Mouse (Mus musculus) frontal cortex, postnatal 14 days (tissue): ENCODE data around the gene Gata5.

ENCODE experiments used
- DNase-seq, 2 experiments: peaks; one replicate each; pipeline ENCODE4 v3.0.0; 2022; ENCODE audit warnings: low spot score in 2 of 2

The Gata5 gene

DNA sequence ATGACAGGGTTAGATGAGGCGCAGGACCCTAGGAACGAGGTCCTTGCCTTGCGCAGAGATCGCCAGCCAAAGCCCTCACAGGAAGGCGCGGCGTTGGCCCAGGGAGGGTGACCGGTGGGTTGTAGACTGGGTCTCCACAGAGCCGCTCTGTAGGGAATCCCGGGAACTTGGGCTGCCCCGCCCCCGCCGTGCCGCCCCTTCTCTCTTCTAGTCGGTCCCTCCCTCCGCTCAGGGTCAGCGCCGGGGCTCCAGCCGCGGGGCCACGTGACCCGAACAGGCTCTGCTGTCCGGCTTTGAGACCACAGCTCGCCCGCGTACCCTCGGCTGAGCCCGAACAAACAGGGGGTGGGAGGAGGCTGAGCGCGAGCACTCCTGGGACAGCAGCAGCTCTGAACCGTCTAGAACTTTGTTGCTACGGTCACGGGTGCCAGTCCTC, at the start of gene Gata5:
Gene Gata5 (minus strand): TSS at position 149 of the 436 bp plus-strand sequence.
- DNase-seq, result no peak

DNA sequence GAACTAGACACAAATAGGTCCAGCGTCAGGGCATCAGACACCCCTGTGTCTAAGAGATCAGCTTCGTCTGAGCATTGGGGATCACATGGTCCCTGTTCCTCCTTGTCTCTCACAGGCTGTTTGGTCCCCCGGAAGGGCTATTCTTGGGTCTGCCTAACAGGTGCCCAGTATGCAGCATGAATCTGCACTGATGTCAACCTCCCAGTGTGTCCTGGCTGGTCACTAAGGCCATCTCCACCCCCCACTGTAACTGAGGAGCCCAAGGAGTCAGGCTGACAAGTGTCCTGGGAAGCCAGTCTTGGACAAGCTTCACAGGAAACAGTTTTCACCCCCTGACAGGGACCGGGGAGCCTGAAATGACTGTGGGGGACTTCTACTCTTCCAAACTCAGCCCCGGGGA, 42.2 kb upstream of the Gata5 start:
- no peak for DNase-seq

DNA sequence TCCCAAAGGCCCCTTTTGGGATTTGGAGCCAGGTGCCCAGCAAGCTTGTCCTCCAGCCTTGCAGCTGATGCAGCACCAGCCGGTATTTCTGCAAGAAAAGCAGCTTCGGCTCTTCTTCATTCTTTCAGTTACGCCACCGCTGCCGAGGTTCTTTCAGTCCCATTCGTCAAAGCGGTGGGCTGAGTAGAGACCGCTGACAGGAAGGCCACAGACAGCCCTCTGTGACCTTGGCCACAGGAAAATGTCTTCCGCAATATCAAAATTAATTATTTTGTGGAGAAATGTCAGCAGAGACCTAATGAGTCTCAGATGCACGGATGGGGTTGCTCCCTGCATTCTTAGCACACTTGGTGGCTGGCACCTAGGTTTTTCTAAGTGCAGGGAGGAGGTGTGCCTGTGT, 38.8 kb upstream of the Gata5 start:
- no peak for DNase-seq

DNA sequence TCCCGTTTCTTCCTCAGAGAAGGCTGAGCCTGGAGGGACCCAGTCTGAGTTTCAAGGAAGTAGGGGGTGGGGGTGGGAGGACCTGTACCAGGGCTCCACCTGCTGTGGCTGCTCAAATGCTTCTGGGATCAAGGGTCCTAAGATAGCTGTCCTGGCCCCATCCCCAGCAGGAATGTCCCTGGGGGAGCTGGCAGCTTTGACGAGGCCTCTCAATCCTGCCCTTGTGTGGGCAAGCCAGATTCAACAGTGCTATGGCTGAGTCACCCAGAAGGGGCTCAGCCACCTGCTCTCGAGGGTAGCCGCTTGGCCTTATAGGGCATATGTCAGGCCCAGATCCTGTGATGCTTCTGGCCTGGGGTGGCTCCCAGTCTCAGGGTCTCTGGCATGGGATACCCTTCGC, 33.9 kb upstream of the Gata5 start:
- no peak for DNase-seq

DNA sequence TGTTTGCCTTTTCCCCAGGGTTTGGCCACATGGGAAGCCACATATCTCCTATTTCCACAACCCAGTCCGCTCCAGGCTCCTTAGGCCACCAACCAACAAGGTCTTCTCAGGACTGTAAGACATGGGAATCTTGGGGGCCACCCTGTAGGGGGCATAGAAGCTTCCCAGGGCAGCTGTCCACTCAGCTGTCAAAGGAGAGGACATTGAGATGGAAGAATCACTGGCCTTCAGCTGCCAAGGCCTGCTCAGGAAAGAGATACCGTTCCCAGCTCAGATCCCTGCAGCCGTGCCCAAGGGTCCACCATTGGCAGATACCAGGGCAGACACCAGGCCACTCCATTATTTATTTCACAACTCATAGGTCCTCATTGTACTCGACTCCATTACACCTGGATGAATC, 32.9 kb upstream of the Gata5 start:
- DNase-seq, result no peak

DNA sequence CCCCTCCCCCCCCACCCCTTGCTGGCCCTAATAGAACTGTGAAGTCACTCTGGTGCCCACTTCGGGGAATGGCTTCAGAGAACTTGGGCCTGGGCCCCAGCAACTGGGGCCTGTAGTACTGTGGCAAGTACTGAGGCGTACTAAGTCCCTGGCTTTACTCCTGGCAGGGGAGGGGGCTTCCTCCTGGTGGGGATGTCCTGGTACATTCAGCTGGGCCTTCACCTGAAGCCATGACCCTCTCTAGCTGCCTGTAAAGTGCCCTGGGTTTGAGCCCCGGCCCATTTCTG, 28.9 kb upstream of the Gata5 start:
- no peak for DNase-seq

DNA sequence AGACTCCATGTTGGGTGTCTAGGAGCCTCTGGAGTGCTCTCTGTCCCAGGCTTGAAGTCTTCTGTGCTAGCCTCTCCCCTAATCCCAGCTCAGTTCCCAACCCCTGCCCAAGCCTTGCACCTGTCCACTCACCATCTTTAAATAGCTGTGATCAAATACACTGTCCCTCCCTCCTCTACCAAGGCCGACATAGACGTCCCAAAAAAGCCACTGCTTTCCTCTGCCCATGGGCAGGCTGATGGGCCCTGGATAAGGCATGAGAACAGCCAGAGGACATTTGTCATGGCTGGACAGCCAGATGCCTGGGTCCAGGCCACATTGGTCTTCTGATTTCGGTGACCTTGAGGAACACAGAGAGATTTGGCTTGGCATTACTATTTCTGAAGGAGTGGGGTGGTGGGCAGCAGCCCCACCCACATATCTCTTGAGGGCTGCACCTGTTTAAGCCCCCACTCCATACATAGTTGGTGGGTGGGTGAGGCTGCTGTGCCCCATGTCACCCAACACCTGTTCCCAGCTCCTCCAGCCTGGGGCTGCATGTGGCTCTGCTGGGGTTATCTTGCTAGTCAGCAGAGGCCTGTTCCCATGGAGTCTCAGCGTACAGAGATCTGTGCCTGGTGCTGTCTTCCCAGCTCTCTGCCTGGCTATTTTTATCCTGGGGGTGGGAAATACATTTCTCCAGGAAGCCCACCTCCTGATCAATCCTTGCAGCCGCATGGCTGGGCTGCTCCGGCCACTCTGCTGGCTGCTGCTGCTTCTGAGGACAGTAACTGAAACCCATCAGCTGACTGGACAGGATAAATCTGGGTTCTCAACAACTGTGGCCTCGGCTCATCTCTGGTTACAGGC, 28.3 kb upstream of the Gata5 start:
- DNase-seq, result no peak

DNA sequence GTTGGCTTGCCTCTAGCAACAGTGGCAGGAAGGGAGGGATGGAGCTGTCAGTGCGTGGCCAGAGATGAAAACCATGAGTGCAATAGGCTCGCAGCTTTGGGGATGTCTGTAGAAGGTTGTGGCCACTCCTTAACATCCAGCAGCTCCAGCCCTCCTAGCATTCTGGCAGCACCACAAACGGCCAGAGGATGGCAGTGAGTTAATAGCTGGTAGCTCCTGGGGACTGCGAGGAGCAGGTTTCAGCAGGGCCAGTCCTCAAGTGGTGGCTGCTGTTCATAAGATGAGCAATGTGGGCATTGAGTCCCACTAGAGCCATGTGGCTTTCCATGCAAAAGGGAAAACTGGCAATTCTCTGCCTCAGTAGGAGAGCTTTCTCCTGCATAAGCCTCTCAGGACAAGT, 24.6 kb upstream of the Gata5 start:
- no peak for DNase-seq

DNA sequence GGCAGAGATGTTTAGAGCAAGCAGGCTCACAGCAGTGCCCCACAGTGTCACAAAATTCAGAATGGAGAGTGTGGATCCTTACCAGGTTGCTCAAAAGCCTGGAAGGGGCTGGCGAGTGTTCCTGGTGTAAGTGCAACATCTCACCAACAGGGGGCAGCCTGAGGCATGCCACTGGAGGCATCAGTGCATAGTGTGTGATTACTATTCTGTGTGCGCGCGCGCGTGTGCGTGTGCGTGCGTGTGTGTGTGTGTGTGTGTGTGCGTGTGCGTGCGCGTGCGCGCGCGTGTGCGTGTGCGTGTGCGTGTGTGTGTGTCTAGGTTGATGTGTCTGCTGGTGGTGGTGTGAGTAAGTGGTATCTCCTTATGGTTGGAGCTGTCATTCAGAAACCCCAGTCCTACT, 18.8 kb upstream of the Gata5 start:
- peak; percentile 22 to 31 for DNase-seq

DNA sequence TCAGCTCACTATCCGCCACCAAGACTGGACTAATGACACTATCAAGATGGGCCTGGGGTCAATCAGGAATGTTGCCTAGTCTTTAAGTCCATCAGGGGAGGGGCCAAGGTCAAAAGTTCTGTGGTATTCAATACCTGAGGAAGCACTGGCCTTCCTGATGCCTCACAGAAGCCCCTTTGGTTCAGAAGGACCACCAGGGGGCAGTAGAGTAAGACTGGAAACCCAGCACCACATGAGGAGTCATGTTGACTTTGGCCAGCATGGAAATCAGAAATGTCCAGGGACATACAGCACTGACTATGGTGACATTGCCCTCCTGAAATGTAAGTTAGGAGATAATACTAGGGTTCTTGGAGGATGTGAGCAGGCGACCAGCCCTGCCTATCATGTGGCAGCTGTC, 16.2 kb upstream of the Gata5 start:
- no peak for DNase-seq

DNA sequence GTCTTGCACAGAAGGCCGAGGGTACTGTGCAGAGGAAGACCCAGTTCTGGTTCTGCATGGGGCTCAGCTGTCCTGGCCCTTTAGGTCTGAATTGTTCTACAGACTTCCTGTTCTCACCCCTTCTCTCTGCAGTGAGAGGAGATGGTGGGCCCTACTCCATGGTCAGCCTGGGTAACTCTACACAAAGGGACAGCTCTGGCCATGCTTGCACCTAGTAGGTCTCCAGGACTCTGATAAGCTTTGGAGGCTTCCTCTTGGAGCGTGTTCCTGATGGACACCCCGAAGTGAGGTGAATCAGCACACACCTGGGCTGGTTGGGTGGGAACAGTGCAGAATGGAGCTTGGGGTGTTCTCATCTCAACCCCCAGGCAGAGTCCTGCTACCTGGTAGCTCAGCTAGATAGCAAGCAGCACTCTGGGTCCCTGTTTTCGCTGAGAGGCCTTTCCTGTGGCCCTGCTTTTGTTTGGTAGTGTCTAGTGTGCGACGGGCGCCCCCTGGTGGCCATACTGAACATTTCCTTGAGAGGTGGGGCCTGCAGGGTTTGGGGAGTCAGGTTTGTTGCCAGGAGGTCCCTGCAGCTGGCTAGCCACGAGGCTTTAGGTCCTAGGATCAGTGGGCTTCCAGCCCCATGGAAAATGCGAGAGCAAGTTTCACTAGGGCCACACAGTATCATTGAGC, 12.5 kb upstream of the Gata5 start:
- peak; percentile 41 to 70 for DNase-seq

DNA sequence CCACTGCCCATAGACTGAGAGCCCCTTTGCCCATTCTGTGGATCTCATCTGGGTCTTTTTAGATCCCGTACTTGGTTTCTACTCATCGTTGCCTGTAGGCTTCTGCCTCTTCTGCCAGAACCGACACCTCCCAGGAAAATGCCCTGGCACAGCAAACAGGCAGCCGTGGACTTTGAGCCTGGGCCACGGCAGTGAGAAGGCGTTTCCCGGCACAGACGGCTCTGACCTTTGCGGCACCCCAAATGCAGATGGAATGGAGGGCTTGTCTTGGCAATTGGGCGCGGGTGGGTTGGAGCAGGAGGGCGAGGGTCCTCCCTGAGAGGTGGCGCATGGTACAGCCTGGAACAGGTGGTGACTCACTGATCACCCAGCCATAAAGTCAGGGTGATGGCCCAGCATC, 8.6 kb upstream of the Gata5 start:
- no peak for DNase-seq

DNA sequence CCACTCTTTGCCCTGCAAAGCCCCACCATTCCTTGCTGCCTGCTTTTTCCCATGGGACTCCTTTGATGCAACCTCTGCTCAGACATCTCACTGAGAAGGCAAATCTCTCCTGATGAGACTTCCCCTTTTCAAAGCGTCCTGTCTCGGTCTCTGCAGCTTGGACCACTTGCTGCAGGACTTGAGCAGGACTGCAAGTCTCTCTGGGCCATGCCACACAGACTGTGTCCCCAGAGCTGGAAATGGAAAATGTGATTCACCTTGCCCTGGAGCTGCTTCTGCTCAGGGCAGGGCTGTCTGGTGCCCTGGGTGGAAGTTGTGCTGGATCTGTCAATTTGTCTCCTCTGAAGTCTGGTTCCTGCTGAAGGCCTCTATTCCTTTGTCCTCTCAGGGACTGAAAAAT, 7.7 kb upstream of the Gata5 start:
- no peak for DNase-seq

DNA sequence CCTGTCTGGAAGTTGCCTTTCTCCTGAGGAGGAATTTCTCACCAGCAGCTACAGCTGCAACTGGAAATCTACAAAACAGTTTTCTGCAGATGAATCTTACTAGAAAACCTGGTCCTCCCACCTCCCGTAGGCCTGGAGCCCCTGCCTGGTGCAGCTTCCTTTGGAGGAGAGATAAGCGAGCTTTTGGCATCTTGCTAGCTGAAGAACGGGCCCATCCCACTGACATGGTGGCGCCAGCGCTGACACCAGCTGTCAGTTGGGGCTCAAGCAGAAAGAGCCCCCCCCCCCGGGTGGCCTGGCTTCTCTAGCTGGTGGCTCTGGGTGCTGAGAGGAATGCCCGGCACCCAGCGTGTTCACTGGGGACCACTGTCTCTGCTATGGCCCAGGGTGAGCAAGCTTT, 6.7 kb upstream of the Gata5 start:
- no peak for DNase-seq

DNA sequence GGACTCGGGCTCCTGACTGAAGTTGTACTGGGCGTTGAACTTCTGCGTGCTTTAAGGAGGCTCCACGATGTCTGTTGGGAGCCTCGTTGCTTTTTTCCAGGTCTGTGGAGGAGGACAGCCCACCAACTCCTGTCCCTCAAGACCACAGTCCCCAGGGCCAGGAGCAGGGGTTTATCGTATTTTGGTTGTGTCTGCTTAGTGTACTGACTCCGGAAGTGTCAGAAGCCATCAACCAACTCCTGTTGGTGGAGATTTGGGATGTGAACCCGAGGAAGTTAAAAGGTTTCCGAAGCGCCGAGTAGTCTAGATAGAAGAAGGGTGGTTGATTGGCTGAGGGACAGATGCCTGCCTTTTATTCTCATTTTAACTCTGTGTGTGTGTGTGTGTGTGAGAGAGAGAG, 5.4 kb upstream of the Gata5 start:
- DNase-seq, result no peak

DNA sequence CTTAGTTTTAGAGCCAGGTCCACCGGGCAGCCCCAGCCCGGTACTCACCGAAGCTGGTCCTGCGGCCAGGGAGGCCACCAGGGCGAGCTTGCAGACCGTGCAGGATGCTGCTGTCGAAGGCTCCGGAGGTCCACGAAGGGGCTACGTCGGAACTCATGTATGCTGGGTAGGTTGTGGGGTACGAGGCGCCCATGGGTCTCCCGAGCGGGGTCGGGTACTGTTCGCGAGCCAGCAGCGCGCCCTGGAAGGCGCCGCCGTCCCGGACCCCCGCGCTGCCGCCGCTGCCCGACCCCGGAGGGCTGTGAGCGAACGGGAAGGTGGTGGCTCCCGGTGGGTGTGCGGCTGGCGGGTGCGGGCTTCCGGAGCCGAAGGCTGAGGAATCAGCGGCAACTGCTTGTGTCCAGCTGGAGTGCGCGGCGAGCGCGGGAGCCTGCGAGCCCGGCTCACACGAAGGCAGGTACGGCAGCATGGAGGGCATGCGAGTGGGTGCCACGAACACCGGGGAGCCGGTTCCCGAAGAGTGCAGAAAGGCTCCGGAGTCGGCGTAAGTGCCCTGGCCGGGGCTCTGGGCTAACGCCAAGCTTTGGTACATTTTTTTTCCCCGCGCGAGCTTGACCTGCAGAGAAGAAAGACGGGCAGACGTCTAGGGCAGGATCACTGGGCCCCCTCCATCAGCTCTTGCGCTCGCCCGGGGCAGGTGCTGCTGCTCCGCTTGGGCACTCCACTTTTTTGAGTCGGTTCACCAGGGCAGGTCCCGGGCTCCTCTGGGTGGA, 535 bp downstream of the Gata5 start:
- DNase-seq, result no peak

DNA sequence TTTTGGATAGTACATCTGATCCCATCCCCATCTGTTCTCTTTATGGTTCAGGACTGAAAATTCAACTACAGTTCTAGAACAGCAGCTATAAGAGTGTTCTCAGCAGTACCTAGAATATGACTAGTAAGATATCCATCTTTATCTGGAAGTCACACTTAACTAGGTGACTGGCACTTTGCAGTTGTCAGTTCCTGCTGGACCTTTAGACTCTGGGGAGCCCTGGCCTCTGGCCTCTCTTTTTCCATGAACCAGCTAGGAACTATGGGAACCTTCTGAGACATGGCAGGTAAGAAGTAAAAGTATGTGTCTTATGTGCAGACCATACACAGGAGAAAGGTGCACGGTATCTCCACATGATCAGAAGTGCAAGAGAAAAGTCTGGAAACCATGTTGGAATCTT, 5.0 kb downstream of the Gata5 start:
- DNase-seq, result no peak

DNA sequence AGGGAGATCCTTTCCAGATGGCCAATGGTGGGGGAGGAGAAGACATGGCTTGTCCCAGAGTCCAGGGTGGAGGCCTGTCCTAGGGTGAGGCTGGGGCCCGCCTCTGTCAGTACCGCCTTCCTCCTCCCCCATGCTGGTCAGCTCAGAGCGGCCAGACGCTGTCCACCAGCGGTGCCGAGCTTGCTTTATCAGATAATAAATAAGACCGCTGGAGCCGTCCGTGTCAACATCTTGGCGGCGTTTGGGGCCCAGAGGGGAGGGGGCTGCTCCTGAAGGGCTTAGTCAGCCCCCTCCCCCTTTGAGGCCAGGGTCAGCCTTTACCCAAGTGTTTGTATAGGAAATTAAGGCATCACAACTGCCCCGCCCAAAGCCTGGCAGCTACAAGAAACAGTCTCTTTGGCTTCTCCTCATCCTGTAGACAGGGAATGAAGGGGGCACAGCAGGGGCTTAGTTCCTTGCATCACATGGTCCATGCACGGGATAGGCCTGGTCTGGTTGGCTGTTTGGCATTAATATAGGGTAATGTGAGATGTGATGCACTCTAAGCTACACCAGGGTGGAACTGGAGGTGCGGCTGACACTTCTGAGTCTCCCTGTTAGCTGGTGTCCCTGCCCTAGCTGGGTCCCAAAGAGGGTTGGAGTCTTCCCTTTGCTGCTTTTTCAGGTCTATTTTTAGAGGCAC, 11.7 kb downstream of the Gata5 start:
- no peak for DNase-seq

DNA sequence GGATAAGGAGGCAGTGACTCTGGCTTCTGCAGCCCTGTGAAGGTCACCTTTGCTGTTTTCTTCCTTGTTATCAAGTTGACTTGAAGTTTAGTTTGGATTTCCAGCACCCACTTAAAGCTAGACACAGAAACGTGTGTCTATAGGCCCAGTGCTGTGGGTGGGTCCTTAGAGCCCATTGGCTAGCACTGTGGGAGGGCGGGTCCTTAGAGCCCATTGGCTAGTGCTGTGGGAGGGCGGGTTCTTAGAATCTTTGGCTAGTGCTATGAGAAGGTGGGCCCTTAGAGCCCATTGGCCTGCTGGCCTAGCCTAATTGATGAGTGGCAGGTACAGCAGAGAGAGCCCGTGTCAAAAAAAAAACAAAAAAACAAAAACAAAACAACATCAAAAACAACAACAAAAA, 14.3 kb downstream of the Gata5 start:
- DNase-seq, result no peak

DNA sequence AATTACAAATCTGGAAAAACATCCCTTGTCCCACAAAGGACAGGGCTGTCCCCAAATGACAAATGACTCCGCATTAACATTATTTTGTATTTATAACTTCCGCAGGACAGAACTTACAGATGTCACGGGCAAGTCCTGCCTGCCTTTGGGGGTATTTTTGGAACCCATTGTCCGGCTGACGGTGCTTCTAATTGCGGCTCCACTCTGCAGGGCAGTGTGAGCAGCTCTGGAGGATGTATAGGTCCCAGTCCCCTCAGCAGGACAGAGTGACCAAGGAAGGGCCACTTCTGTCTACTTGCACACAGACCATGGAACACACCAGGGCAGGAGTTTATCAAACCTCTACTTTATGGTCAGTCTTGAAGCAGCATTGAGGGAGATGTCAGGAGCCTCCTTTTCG, 16.9 kb downstream of the Gata5 start:
- DNase-seq, result no peak

DNA sequence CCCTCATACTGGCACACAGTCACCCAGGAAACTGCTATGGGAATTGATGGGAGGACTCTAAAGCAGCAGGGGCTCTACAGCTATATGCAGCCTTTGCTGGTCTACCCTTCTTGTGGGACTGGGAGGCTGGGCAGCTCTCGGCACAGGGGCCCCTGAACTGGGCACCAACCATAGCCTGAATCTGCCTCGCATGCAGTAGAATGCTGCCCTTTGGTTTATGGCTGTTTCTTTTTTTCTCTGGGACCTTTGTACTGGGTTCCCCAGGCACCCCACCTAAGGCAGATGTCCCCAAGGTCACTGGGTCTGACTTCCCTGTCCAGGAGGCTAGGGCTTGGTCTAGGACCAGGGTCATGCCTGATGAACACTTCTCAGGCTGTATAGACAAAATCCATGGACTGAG, 20.2 kb downstream of the Gata5 start:
- DNase-seq, result no peak

DNA sequence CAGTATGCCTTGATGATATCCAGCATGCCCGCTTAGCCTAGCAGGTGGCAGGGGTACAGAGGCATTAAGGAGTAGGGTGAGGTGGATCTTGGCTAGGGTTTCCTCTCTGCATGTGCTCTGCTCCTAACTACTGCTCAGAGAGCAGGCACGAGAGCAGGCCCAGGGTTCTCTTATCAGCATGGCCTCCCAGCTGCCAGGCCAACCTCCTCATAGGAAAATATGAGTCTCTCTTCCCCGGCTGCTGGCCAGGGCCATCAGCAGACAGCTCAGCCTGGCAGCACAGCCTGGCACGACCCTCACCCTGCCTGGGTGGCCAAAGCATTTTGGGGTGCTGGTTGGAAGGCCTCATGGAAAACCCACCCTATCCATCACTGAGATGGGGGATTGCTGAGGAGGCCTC, 23.4 kb downstream of the Gata5 start:
- DNase-seq, result no peak
